Mouse (Mus musculus) gastrocnemius, adult 18-20 months (tissue): ENCODE measurements around the gene Gba2. TPM values are rescaled to one million over a fixed set of nuclear protein-coding genes. Genes with fewer than 3 reads are reported as not detected.
A peak's percentile ranks its signal among the peaks of the same experiment; 100 is the strongest.
"Not testable (repeated sequence)": the region's sequence is repeated elsewhere in the genome, so short reads cannot be mapped to it uniquely, and the experiment has no call there.

Source experiments
- DNase-seq: peaks from one replicate; pipeline ENCODE4 v3.0.0; 2021; ENCODE audit warnings: low spot score
- long read RNA-seq, 2 experiments: library from polyadenylated mRNA; stranded (forward); transcript quantifications; one replicate each; pipeline ENCODE4 v2.0.0; 2021
- total RNA-seq, 2 experiments: library from RNA; stranded (reverse); gene quantifications; 2 replicates each; pipeline ENCODE4 v1.2.3; 2021

Gene Gba2
- total RNA-seq = 1 to 10 TPM; 4.3 to 4.6 TPM
- long read RNA-seq, experiment 1, transcript Gba2-201 (17 exons, 3,544 nt) = major isoform, 12 of 16 reads
- long read RNA-seq, experiment 1, partial matches to known transcripts = 3 of 16 reads
- long read RNA-seq, experiment 1, other reads (novel, unspliced or antisense) = 1 of 16 reads
- long read RNA-seq, experiment 2, transcript Gba2-201 (17 exons, 3,544 nt) = major isoform, 7 of 9 reads
- long read RNA-seq, experiment 2, partial matches to known transcripts = 0 of 9 reads
- long read RNA-seq, experiment 2, other reads (novel, unspliced or antisense) = 2 of 9 reads

DNA sequence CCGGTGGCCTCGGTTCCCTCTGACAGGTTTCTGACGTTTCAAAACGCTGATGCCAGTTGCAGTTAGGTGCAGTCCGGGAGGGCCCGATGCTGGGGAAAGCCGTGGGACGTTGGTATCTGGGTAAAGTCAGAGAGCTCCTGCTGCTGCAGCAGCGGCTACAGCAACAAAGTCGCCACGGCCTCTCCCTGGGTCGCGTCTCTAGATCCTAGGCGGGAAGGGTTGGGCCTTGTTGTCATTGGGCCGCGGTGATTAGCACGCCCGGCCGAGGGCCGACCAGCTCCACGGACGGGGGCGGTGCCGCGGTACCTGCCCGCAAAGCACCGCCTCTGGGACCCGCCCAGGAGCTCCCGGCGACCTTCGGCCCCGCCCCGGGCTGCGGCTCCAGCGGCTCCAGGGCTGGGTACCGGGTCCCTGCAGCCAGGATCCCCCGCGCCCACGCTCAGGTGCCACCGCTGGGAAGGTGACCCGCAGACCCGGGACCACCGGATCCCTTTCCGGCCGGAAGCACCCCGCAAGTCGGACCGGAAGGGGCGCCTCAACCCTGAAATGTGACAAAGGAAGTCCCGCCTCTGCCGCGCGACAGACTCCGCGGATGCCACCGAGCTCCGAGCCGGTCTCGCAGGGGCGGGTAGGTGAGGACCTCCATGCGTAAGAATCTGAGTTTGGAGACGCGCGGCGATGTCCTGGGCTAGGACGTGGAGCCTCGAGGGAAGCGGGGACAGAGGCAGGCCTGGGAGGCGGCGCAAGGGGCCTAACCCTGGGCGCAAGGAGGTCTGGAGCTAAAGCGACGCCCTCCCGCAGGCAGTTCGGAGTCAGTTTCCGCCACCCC lies at the start of gene Gba2, which contains the start of gene Rgp1:
TSS of gene Gba2 (minus strand) at position 498 of the 829 bp plus-strand sequence.
TSS of gene Rgp1 (plus strand) at position 340 of the 829 bp plus-strand sequence.
- DNase-seq = peak; percentile 86

DNA sequence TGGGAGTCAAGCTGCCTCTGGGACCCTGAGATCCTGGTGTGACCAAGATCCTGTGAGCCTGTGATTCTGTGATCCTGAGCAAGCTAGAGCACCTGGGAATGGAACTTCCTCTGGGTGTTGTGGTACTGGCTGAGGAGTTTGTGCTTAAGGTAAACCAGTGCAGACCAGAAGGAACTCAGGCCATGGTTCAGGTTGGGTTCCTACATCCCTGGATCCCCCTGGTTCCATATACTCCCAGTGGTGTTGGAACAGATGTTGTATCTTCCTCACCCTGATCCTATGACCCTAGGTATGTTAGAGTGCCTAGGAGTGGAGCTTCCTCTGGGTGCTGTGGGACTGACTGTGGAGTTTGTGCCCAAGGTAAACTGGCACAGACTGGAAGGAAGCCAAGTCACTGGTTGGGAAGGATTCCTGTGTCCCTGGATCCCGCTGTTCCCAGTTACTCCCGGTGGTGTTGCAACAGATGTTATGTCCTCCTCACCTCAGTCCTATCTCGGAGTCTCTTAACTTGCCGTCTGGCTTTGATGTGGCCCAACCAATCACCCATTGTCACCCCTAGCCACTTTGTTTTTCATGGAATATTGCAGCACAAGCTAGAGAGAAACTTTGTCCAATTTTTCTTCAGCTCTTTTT lies 41.6 kb upstream of the Gba2 start:
- no peak for DNase-seq

GRCm38 (mm10) chr4:43613060-43613730 lies 34.5 kb upstream of the Gba2 start:
- no peak for DNase-seq

DNA sequence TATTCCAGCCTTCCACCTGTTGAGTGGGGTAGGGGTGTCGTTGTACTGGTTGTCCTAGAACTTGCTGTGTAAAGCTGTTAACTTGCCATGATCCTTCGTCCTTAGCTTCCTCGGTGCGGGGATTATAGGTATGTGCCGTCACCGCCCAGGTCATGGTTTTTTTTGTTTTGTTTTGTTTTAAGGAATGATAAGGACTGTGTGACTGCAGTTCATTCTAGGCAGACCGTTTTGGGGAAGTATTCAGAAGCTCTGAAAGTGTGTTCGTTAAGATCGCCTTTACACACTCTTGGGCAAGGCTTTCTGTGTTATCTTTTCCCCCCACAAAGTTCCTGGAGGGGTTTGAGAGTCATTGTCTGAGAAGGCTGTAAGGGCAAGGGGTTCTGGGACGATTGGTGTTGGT lies 33.9 kb upstream of the Gba2 start:
- no peak for DNase-seq

GRCm38 (mm10) chr4:43604751-43605685 lies 26.3 kb upstream of the Gba2 start:
- DNase-seq = no peak

- no peak for DNase-seq
Measured at GRCm38 (mm10) chr4:43604099-43604498, 25.4 kb upstream of the Gba2 start.

- DNase-seq = no peak
Measured at GRCm38 (mm10) chr4:43600195-43600934, 21.7 kb upstream of the Gba2 start.

DNA sequence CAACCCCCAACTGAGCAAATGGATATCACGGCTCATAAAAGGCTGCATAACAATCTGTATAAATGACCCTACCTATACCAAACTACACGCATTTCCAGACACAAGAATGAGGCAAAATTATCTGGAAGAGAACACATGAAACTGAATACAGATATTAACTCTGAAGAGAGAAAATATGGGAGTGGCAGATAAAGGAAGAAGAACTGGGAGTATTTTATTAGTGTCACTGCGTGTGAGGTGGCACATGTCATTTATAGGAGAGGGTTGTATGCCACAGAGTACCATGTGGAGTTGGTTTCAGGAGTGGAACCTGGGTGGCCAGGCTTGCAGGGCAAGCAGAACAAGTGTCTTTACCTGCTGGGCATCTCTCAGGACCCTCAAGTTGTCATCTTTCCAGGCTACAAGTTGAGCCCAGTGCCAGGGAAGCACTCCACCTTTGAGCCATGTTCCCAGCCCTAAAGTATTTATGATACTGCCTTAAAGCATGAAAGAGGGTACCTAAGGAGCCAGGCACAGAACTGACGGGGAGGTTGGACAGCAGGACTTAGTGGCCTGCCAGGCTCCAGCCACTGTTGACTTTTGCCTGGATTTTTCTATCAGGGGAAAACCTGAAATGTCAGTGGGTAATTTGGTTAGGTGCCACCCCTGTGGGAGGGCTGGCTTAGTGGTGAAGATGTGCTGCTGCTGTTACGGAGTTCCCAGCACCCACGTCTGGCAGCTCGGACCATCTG lies 20.1 kb upstream of the Gba2 start:
- no peak for DNase-seq

GRCm38 (mm10) chr4:43598200-43598599 lies 19.5 kb upstream of the Gba2 start:
- no peak for DNase-seq

GRCm38 (mm10) chr4:43596597-43596996 lies 17.9 kb upstream of the Gba2 start:
- not testable (repeated sequence) for DNase-seq

- no peak for DNase-seq
Measured at GRCm38 (mm10) chr4:43593453-43593852, 14.8 kb upstream of the Gba2 start.

DNA sequence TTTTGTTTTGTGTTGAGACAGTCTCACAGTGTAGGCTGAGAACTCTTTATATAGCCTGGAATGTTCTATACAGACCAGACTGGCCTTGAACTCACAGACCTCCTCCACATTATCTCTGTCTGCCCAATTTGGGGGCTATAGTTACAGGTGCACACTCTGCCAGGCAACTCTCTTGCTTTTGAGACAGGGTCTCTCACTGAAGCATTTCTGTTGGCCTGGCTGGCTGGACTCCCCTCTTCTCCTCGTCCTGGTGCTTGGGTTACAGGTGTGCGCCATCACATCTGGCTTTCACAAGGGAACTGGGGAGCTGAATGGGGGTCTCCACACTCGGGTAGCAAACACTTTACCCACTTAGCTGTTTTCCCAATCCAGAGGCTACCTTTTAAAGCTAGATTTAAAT lies 13.3 kb upstream of the Gba2 start:
- no peak for DNase-seq

- no peak for DNase-seq
Measured at GRCm38 (mm10) chr4:43591543-43591942, 12.9 kb upstream of the Gba2 start.

GRCm38 (mm10) chr4:43587681-43588080 lies 9.0 kb upstream of the Gba2 start:
- DNase-seq = no peak

GRCm38 (mm10) chr4:43586411-43586810 lies 7.7 kb upstream of the Gba2 start:
- no peak for DNase-seq

GRCm38 (mm10) chr4:43585682-43586081 lies 7.0 kb upstream of the Gba2 start:
- no peak for DNase-seq

DNA sequence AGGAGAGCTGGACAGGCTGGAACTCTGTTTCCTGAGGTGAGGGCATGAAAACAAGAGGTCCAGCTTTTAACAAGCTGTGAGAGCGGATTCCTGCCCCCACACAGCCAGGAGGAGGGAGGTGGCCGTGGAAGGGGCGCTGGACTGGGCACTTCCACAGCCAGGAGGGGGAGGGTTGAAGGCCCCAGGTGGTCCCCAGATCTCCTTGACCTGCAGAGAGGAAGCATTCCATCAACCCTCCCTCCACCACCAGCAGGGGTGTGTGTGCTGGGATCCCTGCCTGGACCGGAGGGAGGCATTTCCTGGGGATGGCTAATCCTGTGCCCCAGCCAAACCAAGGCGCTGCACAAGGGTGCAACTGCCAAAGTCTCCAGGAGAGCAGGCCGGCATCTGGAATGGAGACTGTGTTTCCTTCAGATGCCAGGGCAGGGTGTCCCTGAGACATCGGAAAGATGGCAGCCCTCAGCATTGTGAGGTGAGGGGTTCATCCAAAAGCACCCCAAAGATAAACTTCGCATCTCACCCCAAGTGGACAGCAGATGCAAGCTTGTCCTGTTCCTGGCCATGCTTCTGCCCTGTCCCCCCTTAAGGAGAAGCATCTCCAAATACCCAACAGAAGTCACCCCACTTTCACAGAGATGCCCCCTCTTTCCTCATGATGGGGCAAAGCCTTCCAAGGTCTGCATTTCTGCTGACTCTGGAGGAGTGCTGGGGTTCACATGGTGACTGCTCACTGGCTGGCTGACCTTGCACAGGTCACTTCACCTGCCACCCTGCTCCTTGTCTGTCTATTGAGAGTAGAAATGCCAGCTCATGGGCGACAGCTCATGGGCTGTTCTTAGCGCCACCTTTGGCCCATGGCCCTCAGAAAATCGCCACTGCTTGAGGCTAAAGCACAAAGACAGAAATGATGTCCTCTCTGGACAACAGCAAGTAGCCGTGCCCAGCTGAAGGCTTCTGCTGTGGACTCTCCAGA lies 6.1 kb upstream of the Gba2 start, which contains the start of gene Msmp:
TSS of gene Msmp (minus strand) at position 51 of the 973 bp plus-strand sequence.
- DNase-seq = no peak

GRCm38 (mm10) chr4:43583421-43583820 lies 4.7 kb upstream of the Gba2 start:
- no peak for DNase-seq
